Mouse (Mus musculus) olfactory bulb, adult 2 months (tissue): ENCODE data around the gene Rhod.

Source experiments
- CTCF ChIP-seq: fragments of 200-500 bp; IDR thresholded peaks from 2 replicates; pipeline ENCODE4 v1.5.1; 2012; ENCODE audit warnings: low read depth, mild to moderate bottlenecking, low read length, moderate library complexity; ENCODE audit not compliant: insufficient read depth
- POLR2A ChIP-seq: fragments of 200-500 bp; IDR thresholded peaks from 2 replicates; pipeline ENCODE4 v1.6.1; 2012; ENCODE audit warnings: mild to moderate bottlenecking, low read depth, low read length, moderate library complexity; ENCODE audit not compliant: insufficient read depth

GRCm38 (mm10) chr19:4477345-4478189, 38.3 kb upstream of the Rhod start, which contains the start of gene Syt12:
- TF ChIP-seq CTCF (no peak), POLR2A (no peak)
